Mouse (Mus musculus): ENCODE measurements around the gene Ube2o. TPM values are rescaled to one million over a fixed set of nuclear protein-coding genes. Genes with fewer than 3 reads are reported as not detected.
"Not testable (repeated sequence)": the region's sequence is repeated elsewhere in the genome, so short reads cannot be mapped to it uniquely, and the experiment has no call there.

Gene Ube2o
- polyA plus RNA-seq, 3 experiments from 2014 or later, result 1.5 to 2.2 (median 2.0) TPM

DNA sequence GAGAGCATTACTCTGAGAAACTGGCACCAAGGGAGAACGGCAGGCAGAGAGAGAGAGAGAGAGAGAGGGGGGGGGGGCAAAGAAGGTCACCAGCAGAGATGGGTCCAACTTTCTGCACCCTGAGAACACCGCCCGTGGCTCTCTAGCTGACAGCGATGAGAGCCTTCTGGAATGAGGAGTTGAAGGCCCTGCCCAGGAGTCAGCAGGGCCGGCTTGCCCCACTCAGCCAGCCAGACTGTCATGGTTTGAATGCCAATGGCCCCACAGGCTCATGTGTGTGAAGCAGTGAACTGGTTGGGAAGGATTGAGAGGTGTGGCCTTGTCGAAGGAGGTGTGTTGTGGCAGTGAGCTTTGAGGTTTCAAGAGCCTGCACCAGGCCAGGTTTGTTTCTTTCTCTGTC is 32.0 kb upstream of the Ube2o start:
- ATAC-seq, result no peak

DNA sequence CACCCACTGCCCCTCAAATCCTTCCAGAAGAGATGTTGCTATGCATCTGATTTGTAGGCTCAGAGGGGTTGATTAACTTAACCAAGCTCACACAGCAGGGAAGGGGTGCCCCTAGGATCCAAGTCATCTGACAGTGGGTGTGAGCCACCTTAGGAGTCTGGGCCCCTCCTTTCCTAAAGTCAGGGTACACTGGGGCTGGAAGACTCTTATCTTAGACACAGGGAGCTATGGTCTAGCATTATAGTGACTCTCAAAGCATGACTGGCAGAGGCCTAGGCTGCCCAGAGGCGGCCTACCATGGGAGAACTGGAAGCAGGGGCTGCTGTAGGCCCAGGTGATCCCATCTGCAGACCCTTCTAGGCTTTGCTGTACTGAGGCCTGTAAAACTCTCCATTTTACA is 31.3 kb upstream of the Ube2o start:
- ATAC-seq, result no peak

- ATAC-seq, result no peak
Measured at GRCm38 (mm10) chr11:116611883-116612282, 30.6 kb upstream of the Ube2o start.

- not testable (repeated sequence) for ATAC-seq
Measured at GRCm38 (mm10) chr11:116611168-116611567, 29.9 kb upstream of the Ube2o start.

DNA sequence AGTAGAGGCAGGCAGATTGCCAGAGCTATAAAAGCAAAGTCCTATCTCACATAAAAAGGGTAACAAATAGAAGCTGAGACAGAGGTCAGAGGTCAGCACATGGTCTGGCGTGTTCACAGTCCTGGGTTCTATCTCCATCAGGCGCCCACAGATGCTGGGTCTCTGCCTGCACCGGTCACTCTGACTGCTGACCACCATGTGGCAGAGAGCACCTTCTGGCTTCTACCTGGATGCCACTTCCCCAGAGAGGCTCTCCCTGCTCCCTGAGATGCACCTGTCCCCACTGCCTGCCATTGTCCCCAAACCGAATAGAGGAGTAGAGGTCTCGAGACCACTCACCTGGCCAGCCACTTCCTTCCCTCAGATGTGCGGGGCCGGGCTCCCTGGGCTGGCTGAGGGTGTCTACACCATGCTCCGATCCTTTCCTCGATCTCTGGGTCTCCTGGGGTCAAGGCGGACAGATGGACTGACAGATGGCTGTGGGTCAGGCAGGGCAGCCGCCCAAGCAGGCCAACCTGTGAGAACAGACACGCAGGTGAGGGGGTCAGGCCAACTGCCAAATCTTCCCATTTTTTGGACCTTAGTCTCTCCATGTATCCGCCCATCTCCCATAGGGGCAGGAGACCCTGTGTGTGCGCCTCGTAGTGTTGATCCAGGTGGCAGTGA is 28.9 kb upstream of the Ube2o start:
- ATAC-seq, result no peak

DNA sequence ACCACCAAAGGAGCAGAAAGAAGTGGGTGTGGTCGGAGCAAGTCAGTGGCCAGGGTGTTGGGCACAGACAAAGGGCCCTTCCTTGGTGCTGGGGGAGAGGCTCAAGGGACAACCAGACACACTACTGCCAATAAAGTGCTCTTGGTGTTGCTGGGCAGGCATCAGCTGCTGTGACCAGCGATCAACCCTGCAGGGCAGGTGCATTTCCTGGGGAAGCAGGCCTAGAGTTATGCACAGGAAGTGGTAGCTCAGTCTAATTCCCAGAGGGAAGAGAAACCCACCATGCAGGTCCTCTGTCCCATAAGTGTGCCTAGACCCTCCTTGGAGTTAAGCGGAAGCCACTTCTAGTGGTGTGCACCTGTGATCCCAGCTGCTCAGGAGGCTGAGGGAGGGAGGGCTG is 26.5 kb upstream of the Ube2o start:
- ATAC-seq, result no peak

- ATAC-seq, result no peak
Measured at GRCm38 (mm10) chr11:116604097-116604496, 22.9 kb upstream of the Ube2o start.

GRCm38 (mm10) chr11:116603339-116603738 is 22.1 kb upstream of the Ube2o start:
- no peak for ATAC-seq

GRCm38 (mm10) chr11:116602043-116602442 is 20.8 kb upstream of the Ube2o start:
- ATAC-seq, result no peak

- no peak for ATAC-seq
Measured at GRCm38 (mm10) chr11:116601166-116601565, 19.9 kb upstream of the Ube2o start.

DNA sequence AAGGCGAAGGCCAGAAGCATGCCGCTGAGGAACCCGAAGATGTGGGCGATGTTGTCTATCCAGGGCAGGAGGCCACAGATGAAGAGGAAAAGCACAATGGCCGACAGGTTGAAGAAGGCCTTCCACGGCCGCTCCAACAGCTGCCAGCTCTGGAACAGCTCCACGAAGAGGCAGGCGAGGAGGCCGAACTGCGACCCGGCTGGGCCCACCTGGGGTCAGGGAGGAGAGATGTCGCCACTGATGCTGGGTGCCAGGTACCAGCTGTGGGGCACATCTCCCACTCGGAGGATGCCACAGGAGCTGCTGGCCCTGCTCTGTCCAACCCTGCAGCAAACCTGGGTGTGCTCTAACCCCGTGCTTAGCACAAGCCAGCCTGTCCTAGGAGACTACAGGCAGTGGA is 18.0 kb upstream of the Ube2o start:
- ATAC-seq, result no peak

DNA sequence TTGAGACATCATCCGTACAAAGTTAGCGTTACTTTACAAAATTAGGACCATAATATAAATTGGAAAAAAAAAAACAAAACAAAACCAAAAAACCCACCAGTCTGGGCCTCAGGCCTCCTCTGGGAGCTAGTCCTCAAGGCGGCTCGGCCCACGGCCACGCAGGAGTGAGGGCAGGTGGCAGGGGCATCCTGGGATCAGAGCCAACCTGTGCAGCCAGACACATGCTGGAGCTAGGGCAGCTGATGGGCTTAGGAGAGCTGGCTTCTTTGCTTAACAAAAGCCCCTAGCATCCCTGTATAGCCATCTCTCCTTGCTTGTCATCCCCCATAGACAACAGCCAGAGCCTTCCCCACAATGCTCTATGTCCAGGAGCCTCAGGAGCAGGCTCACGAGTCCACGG is 16.9 kb upstream of the Ube2o start:
- no peak for ATAC-seq

DNA sequence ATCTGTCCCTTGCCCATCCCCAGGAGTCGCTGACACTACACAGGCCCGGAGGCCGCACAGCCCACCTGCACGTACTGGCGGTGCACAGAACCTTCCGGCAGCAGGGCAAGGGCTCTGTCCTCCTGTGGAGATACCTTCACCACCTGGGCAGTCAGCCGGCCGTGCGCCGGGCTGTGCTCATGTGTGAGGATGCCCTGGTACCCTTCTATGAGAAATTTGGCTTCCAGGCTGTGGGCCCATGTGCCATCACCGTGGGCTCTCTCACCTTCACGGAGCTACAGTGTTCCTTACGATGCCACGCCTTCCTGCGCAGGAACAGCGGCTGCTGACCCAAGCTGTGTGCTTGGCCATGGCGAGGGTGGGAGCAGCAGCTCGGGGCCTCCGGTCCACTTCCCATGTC is 15.5 kb upstream of the Ube2o start:
- no peak for ATAC-seq

DNA sequence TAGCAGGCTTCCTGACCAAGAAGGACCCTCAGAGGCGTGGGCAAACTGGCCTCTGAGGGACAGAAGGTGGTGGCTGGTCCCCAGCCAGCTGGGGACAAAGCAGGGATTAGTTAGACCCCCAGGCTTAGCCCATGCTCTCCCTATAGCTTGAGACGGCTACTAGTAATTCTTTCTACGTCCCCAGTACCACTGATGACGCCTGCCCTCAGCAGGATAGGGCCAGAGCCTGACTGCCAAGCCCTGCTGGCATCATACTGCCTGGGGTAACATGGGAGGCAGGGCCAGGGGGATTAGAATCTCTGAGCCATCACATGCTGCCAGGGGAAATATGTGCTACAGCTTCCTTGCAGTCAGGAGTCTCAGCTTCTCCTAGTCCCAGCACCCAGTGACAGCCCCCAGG is 12.1 kb upstream of the Ube2o start:
- no peak for ATAC-seq

DNA sequence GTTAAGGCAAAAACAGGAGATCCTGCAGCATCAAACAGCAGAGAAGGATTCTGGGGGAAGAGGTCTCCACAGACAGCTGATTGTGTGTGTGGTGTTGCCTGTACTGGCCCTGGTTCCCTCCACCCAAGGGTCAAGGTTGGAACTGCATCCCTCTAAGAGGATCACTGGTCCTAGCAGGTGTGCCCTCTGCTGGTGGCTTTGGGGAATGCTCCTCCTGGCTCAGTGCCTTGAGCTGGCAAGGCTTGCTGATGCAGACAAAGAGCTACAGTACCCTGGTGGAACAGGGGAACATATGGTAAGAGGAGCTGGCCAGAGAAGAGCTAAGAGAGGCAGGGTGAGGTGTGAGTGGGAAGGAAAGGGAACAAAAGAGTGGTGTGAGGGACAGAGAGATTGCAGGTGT is 11.2 kb upstream of the Ube2o start:
- ATAC-seq, result peak; percentile 72

- no peak for ATAC-seq
Measured at GRCm38 (mm10) chr11:116591621-116592020, 10.4 kb upstream of the Ube2o start.

DNA sequence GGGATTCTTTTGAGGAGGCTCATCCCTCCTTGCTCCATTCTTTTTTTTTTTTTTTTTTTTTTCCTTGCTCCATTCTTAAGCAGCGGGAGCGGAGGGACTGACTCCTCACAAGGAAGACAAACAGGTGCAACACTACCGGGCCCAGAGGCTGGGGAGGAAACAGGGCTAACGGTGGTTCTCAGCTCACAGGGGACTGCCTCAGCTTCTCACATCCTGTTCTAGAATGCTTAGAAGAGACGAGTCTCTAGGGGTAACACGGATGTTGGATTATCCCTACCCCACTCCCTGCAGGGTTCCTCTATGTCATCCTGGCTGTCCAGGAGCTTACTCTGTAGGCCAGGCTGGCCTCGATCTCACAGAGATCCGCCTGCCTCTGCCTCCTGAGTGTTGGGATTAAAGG is 8.3 kb upstream of the Ube2o start:
- ATAC-seq, result no peak

GRCm38 (mm10) chr11:116589020-116589531 is 7.8 kb upstream of the Ube2o start:
- ATAC-seq, result no peak

DNA sequence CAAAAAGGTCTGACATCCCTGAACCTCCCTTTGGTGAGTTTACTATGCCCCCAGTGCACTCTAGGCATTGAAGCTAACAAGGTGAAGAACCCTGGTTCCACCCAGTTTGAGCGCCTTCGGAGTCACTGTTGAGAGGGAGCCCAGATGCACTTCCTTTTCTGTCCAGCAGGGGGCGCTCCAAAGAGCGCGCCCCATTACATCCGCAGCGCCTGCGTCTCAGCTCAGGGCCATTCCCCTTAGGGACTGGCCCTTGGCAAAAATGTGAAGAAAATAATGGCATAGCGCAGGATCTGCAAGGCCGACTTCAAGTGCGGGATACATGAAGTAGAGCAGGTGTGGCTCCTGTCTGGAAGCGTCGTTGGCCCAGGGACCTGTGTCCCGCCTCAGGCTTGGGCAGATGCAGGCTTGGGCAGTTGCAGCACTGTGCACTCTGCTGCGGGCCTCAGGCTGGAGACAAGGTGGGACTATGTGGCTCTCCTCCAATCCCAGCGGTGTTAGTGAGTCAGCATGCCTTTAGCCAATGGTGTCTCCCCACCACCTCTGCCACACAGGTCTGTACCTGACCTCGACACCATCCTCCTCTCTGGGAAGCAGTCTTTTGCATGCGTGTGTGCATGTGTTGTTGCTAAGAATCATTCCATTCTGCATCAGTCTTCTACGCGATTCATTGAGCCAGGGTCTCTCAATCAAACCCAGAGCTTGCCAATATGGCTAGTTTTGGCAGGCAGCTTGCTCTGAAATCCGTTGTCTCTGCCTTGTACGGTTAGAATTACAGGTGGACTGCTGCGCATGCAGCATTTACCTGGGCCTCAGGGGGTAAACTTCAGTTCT is 5.8 kb upstream of the Ube2o start:
- peak; percentile 64 for ATAC-seq

GRCm38 (mm10) chr11:116586310-116586709 is 5.1 kb upstream of the Ube2o start, which contains the start of gene Aanat:
TSS of gene Aanat (plus strand) at chr11:116586432.
- no peak for ATAC-seq

- ATAC-seq, result no peak
Measured at GRCm38 (mm10) chr11:116585682-116586081, 4.4 kb upstream of the Ube2o start.

DNA sequence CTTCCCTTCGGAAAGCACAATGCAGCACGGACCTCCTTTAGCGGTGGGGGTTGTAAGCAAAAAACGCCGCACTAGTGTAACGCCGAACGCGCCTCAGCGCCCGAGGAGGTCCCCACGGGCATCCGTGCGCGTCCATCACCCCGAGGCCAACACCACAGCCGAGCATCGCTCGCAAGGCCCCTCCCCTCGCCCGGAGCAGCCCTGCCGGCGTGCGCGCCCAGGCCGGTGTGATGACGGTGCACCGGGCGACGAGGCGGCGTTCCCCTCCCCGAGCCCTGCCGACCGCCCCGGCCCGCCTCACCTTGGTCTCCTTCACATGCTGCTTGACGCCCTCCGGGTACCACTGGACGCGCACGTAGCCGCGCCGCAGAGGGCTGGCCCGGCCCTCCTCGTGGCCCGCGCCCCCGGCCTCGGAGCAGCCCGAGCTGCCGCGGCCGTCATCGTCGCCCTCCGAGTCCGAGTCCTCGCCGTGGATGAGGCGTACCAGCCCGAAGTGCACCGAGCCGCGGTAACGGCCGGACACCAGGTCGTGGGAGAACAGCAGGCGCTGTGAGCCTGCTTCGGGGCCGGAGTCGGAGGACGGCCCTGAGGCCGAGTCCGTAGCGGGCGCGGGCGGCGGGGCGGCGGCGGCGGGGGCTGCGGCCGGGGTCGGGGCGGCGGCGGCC is 404 bp downstream of the Ube2o start:
- peak; percentile 69 for ATAC-seq

DNA sequence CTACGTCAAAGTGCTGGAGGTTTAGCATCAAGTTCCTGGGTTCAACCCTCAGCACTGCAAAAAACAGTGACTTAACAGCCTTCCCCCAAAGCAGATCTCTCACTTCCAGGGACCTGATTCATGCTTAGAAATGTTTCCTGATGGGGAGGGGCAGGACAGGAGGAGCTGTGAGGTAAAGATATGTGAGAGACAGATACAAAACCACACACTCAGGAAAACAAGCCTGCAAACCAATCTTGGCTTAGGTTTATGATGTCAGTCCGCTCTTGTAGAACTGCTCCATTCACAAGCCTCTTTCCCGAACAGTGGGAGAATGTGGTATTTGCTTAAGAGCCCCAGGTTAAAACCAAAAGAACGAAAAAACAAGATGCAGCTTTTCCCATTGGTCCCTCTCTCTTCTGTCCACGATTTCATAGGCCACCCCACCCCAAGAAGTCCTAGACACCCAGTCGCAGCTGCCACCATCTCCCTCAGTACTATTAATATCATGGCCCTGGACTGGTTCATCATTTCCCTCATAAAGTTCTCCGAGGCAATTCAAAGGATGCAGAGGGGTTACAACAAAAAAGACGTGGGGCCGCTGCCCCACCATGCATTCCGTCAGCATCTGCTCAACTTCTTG is 1.1 kb downstream of the Ube2o start:
- ATAC-seq, result no peak
